18 mouse cellular contexts compared by ENCODE assay signal in genomic region chr13:36484391-36484790, GRCm38 (mm10).
"Had no signal": no experiment of that assay in that cellular context is flagged by ENCODE, and none has a peak within 500 bp of the region (broad histone marks: within the 10 kb centered on the region; RNA-seq: fewer than 3 reads in every experiment).

No protein-coding gene starts in this region.

- H3K36me3 ChIP-seq: midbrain, embryonic 10.5 days; midbrain, embryonic 12.5 days; neural tube, embryonic 13.5 days; neural tube, embryonic 15.5 days had no signal

- H3K4me1 ChIP-seq: midbrain, embryonic 10.5 days; midbrain, embryonic 12.5 days; neural tube, embryonic 13.5 days; neural tube, embryonic 15.5 days had no signal

- DNase-seq: lung, adult 18-20 months; lung, embryonic 14.5 days; lung, postnatal 10 days; lung, postnatal 4 days; midbrain, embryonic 14.5 days; retina, postnatal 1 day; right cerebral cortex, adult 18-20 months; right cerebral cortex, postnatal 25 days; right cerebral cortex, postnatal 4 days; spleen, adult 18-20 months; thymus, adult 18-20 months; thymus, postnatal 14 days; thymus, postnatal 36 days had no signal

- H3K27ac ChIP-seq: midbrain, embryonic 10.5 days; midbrain, embryonic 12.5 days; neural tube, embryonic 13.5 days; neural tube, embryonic 15.5 days had no signal

- H3K4me3 ChIP-seq: midbrain, embryonic 10.5 days; midbrain, embryonic 12.5 days; myocyte; neural tube, embryonic 13.5 days; neural tube, embryonic 15.5 days had no signal

- H3K9ac ChIP-seq: lung, embryonic 14.5 days; midbrain, embryonic 12.5 days; neural tube, embryonic 13.5 days; neural tube, embryonic 15.5 days had no signal

- H3K27me3 ChIP-seq: midbrain, embryonic 12.5 days; neural tube, embryonic 13.5 days; neural tube, embryonic 15.5 days had no signal
